Mouse (Mus musculus) brain, embryonic 18.5 days (tissue): ENCODE measurements at regions not wholly inside any gene's neighbourhood (a gene's known extent, or its start where the extent isn't known, plus 50 kb on each side); places are given as distances from the start of the nearest gene placed in this dataset.
A peak's percentile ranks its signal among the peaks of the same experiment; 100 is the strongest.

Source experiments
- DNase-seq: peaks from one replicate; pipeline ENCODE4 v3.0.0-alpha.2; 2012; ENCODE audit warnings: low read depth, low spot score

- DNase-seq = no peak
These were observed 261.6 kb downstream of the Adcyap1 start for GRCm38 (mm10) chr17:93460409-93460808.

- DNase-seq = no peak
These were observed 264.9 kb downstream of the Adcyap1 start for GRCm38 (mm10) chr17:93463621-93464211.

GRCm38 (mm10) chr17:93482378-93482777 is 283.6 kb downstream of the Adcyap1 start:
- no peak for DNase-seq

- DNase-seq = no peak
These were observed 285.7 kb downstream of the Adcyap1 start for GRCm38 (mm10) chr17:93484540-93484939.

- no peak for DNase-seq
These were observed 287.6 kb downstream of the Adcyap1 start for GRCm38 (mm10) chr17:93486442-93486841.

- DNase-seq = peak; percentile 70
These were observed 291.3 kb downstream of the Adcyap1 start for GRCm38 (mm10) chr17:93489988-93490732.

- no peak for DNase-seq
These were observed 310.2 kb downstream of the Adcyap1 start for GRCm38 (mm10) chr17:93508882-93509594.

- no peak for DNase-seq
These were observed 324.6 kb downstream of the Adcyap1 start for GRCm38 (mm10) chr17:93523406-93523805.

- no peak for DNase-seq
These were observed 327.2 kb downstream of the Adcyap1 start for GRCm38 (mm10) chr17:93525871-93526644.

GRCm38 (mm10) chr17:93532535-93532934 is 333.7 kb downstream of the Adcyap1 start:
- no peak for DNase-seq

- DNase-seq = no peak
These were observed 336.1 kb downstream of the Adcyap1 start for GRCm38 (mm10) chr17:93534945-93535344.

GRCm38 (mm10) chr17:93535751-93536150 is 336.9 kb downstream of the Adcyap1 start:
- DNase-seq = no peak

GRCm38 (mm10) chr17:93541795-93542194 is 343.0 kb downstream of the Adcyap1 start:
- DNase-seq = no peak

GRCm38 (mm10) chr17:93550339-93550738 is 351.5 kb downstream of the Adcyap1 start:
- DNase-seq = no peak

GRCm38 (mm10) chr17:93555872-93556271 is 357.1 kb downstream of the Adcyap1 start:
- DNase-seq = no peak

- no peak for DNase-seq
These were observed 364.5 kb downstream of the Adcyap1 start for GRCm38 (mm10) chr17:93563277-93563772.

GRCm38 (mm10) chr17:93579981-93580380 is 381.2 kb downstream of the Adcyap1 start:
- no peak for DNase-seq

- peak; percentile 26 for DNase-seq
These were observed 399.4 kb downstream of the Adcyap1 start for GRCm38 (mm10) chr17:93598181-93598685.

- no peak for DNase-seq
These were observed 401.4 kb downstream of the Adcyap1 start for GRCm38 (mm10) chr17:93600236-93600635.

- no peak for DNase-seq
These were observed 410.4 kb downstream of the Adcyap1 start for GRCm38 (mm10) chr17:93609261-93609660.

- DNase-seq = peak; percentile 62
These were observed 411.3 kb downstream of the Adcyap1 start for GRCm38 (mm10) chr17:93609942-93610596.
